Mouse (Mus musculus) ovary, adult 18-20 months (tissue): Measurements from ENCODE around the gene Synpo2.

ENCODE experiments used
- DNase-seq: peaks from one replicate; pipeline ENCODE4 v3.0.0; 2022; ENCODE audit warnings: low spot score, mixed read lengths

Gene Synpo2

GRCm38 (mm10) chr3:123092913-123093639, 142.9 kb downstream of the Synpo2 start:
- DNase-seq: no peak

GRCm38 (mm10) chr3:123092442-123092841, 143.5 kb downstream of the Synpo2 start:
- DNase-seq: peak; percentile 85

DNA sequence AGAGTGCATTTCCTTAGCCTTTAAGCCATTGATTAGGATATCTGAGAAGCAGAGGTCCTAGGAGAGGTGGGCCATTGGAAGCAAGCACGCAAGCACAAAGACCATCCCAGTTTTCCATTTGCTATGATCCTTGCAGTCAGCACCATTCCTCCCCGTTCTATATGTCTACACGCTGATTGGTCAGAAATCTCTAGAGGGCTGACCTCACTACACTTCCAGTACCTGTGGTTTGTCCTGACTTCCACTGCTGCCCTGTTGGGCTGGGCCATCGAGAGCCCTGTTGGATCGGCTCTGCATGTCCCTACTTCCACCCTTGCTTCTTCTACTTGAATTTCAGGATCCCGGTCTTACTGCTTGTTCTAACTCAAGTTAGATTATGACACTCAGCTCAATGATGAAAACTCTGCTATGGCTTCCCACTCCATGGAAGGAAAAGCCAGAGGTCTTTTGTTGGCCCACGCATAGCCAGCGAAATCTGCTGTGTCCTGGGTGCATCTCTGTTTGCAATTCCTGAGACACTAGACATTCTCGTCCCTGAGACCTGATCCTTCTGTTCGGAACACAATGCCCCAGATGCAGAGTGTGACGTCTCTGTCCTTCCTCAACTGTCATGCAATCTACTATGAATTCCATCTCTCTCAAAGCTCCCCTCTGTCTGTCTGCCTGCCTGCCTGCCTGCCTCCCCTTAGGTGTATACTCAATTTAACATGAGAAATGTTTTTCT, 146.5 kb downstream of the Synpo2 start:
- no peak for DNase-seq

GRCm38 (mm10) chr3:123088284-123088683, 147.7 kb downstream of the Synpo2 start:
- DNase-seq: no peak

- no peak for DNase-seq
These were observed 150.0 kb downstream of the Synpo2 start for GRCm38 (mm10) chr3:123085871-123086501.

GRCm38 (mm10) chr3:123081665-123082064, 154.3 kb downstream of the Synpo2 start:
- no peak for DNase-seq

DNA sequence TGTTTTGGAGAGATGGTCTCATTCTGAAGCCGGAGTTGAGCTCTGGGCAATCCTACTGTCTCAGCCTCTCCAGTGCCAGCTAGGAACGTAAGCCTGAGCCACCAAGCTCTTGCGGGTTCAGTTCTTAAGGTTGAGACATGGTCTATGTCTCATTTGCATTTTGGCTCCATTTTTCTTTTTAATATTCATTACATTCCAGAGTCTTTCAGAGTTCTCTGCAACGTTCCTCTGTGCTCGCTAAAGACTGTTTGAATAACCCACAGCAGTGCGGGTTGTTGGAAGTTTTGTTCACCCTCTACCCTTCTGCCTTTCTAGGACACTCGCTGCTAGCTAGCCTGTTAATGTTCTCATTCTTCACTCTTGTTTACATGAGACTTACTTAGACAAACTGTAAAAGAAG, 155.0 kb downstream of the Synpo2 start:
- no peak for DNase-seq

DNA sequence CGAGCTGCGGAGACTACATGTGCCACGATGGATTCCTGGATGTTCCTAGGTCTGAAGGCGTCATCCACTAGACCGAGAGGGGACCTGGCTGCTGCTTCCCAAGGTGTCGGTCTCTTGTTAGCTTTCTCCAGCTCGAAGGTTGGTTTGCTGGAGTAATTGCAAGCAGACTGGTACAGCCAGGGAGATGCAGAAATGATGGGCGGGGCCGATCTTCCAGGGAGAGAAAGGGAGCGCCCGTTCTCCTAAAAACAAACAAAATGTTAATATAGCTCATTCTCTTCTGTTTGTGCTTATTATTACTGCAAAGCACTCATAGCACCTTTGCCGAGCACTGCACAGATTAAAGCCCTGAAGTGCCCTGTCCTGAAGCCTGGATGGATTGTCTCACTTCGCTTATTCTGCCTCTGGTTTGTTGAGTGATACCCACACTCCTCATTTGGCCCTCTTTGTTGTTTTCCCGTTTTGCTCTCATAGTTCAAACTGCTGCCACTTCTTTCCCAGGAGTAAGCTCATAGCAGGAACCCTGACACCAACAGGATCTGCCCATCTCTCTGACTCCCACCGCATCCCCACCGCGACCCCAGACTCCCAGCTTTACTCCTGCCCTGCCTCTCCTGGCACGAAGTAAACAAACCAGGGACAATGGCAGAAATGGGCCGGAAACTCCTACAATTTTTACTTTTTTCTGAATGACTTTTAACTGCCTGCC, 155.8 kb downstream of the Synpo2 start:
- DNase-seq: no peak

DNA sequence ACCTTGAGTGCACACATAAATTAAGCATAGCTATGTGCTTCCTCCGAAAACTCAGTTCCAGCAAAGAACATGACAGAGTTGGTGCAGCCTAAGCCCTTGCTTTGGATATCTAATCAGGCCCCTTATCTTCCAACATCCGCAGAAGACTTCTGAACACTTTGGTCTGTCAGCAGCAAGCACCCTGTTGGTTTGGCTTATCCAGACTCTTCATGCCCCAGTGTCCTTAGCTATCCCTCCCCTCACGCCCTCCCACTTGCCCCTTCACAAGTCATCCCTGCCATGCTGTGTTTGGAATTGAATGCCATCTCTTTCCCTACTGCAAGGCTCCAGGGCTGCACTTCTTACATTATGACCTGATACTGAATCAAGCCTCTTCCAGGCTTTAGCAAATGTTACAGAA, 160.2 kb downstream of the Synpo2 start:
- DNase-seq: no peak

DNA sequence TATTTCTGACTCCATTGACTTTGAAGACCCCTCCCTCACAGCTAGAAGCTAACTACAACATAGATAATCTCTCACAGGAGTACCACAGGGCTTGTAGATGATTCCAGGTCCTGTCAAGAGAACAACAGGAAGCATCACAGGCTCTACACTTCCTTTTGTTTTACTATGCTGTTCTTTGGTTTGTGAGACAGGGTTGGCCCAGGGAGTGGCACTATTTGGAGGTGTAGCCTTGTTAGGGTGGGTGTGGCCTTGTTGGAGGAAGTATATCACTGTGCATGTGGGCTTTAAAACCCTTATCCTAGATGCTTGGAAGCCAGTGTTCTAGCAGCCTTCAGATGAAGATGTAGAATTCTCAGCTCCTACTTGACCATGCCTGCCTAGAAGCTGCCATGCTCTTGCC, 160.9 kb downstream of the Synpo2 start:
- no peak for DNase-seq

DNA sequence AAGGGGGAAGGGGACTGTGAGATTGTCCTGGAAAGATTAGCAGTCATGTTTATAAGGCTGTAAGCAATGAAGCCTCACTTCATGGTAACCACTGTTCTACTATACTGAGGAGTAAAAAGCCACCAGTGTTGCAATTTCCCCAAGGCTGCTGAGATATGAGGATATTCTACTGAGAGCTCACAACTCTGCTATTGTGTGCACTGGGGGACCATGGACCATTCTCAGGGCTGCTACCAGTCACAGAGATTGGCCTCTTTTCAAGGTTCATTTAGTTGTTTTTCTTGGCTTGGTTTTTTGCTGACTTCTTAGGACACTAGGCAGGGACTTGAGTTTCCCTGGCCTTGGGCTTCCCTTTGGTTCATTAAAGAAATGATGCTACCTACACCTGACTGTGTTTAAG, 162.6 kb downstream of the Synpo2 start:
- DNase-seq: peak; percentile 76

- DNase-seq: no peak
These were observed 163.5 kb downstream of the Synpo2 start for GRCm38 (mm10) chr3:123072472-123072871.

DNA sequence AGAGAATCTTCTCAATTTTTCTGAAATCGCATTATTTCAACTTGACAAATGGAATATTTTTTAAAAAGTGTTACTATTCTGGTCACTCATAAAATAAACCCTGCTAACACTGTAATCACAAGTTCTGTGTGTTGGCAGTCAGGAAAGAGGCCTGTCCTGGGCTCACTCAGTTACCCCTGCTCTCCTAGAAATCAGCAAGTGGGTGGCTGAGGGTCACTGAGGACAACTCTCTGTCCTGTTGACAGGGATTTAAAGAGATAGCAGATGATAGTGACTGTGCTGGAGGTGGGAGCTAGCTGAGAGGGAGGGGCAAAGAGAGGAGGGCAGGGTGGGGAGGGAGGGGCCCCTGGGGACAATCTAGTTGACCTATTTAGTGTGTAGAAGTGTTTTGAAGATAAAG, 165.0 kb downstream of the Synpo2 start:
- no peak for DNase-seq

DNA sequence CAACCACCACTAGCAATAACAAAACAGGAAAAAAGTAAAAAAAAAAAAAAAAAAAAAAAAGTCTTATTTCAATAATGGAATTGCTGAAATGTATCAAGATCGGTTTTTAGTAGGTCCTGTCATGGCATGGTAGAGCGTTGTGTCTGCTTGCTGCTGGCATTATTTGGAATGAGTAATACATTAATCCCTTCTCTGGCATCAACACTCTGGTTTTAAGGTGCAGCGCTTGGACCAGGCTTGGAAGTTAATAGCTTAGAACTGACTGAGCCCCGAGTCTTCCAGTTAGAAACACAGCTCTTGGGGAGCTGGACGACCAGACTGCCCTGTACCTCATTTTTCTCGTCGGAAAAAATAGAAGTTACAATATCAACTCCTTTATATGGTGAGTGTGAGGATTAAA, 169.1 kb downstream of the Synpo2 start:
- no peak for DNase-seq

DNA sequence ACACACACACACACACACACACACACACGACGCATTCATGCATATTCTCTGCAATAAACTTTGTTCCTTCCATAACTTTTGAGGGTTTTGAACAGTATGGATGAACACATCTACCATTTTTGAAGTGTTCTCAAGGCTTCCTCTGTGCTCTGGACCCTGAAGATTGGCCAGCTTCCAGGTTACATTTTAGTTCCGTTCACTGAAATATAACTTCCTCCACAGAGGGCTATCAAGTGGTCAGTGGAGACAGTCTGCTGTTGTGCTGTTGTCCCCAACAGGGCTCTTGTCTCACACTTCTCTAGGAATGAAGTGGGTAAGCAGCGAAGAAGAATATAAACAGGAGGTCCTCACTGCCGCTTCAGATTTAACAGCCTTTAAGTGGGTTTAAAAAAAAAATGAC, 170.5 kb downstream of the Synpo2 start:
- no peak for DNase-seq

GRCm38 (mm10) chr3:123064186-123064585, 171.8 kb downstream of the Synpo2 start:
- no peak for DNase-seq

DNA sequence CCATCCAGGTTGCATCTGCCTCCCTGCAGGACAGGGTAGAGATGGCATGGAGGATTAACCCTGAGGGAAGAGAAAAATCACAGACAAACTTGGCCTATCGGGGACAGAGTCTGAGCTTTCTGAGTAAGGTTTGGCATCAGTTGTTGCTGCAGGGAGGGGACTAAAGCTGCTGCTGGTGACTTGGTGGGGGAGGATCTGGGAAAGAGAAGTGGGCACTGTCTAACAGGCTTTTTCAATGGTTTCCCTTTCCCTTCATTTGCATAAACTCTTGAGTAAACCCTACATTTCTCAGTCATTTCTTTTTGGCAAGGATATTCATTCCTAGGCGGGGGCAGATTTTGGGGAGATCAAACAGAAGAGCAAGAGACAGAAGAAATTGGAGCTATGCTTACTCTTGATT, 174.0 kb downstream of the Synpo2 start:
- DNase-seq: no peak

- no peak for DNase-seq
These were observed 177.1 kb downstream of the Synpo2 start for GRCm38 (mm10) chr3:123058832-123059231.

DNA sequence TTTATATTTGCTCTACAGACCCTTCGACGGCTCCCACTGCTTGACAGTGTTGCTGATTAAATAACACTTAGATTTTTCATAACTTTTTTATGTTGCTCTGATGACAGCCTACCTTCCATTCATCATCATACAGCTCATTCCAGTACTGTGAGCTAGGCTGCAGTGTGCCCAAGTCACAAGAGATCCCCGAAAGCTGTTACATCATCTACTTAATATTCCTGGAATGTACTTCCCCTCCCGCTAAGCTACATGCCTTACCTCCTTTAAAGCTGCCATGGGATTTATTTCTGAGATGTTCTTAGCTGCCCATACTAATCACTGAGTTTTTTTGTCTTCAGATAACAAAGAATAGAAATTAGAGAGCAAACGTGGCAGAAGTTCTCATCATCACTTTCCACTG, 181.8 kb downstream of the Synpo2 start:
- no peak for DNase-seq

DNA sequence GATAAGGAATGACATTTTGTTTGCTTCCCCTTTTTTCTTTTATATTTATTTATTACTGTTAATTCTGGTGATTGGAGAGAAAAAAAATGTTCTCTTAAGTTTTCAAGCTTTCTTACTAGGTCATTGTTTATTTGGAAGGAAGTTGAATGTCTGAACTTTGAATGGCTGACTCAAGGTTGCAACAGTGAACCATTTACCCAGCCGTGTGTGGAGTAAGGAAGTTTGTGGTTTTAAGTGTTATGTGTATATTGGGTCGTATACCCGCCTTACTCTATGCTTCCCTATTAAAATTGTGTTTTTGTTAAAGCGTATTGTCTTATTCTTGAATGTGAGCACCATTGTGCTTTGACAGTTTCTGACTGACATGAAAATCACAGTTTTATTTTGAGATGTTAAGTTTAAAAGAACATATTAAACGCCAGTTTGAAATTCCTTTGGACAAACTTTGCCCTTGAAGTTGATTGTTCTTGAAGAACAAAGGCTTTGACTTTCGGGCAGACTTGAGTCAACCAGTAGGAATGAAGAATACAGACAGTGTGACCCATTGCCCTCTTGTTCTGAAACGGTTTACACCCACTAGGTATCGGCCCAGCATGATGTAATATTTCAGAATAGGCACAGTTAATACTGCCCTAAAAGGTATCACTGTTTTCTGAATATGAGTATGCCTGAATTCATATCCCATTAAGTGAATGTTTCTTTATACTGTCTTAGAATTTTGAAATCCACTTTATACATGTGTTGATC, 182.6 kb downstream of the Synpo2 start:
- no peak for DNase-seq

DNA sequence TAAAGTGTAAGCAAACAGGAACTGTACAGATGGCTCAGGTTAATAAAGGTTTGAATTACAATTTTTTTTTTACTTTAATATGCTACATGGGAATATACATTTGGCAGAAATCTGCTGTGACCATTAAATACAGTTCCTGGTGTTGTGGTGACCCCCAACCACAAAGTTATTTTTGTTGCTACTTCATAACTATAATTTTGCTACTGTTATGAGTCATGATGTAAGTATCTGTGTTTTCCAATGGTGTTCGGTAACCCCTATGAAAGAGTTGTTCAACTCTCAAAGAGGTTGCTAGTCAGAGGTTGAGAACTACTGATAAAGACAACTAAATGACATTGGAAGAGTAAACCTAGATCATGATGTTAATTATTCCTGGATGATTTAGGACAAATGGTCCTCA, 193.6 kb downstream of the Synpo2 start:
- no peak for DNase-seq

DNA sequence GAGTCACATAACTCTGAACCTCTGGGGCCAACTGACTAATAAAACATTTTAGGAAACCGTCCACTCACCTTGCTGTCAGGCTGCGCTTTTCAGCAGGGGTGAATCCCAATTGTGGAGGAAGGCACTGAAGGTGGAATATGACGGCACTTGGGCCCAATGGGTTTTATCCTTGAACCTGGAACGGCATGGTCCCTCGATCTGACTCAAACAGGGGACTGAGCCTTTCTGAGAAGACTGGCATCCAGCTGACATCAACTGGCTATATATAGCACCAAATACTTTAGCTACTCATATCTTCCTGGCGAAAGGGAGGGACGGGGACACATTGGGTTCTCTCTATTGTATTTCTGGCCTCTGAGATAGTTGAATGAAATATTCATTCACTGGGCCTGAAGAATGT, 201.2 kb downstream of the Synpo2 start, which contains the start of gene Myoz2:
Myoz2 (minus strand) TSS at position 264 of the 400 bp plus-strand sequence.
- no peak for DNase-seq
